Mouse (Mus musculus) bone marrow, adult 2 months (tissue): ENCODE data around the gene Ltbp4. TPM values are rescaled to one million over a fixed set of nuclear protein-coding genes. Genes with fewer than 3 reads are reported as not detected.

Source experiments
- H3K27ac ChIP-seq: fragments of 200-500 bp; 2 replicates; pipeline ENCODE4 v1.5.1; 2012; ENCODE audit warnings: low read depth, mild to moderate bottlenecking, control low read depth, inconsistent platforms, low read length; ENCODE audit not compliant: control insufficient read depth, poor library complexity, insufficient read depth
- H3K4me1 ChIP-seq: fragments of 200-500 bp; 2 replicates; pipeline ENCODE4 v1.6.1; 2011; ENCODE audit warnings: low read length; ENCODE audit not compliant: control insufficient read depth, insufficient read depth
- H3K4me3 ChIP-seq: fragments of 200-500 bp; replicated peaks from 2 replicates; pipeline ENCODE3; 2011; ENCODE audit warnings: mild to moderate bottlenecking, low read depth, low read length, control low read depth; ENCODE audit not compliant: control insufficient read depth
- CTCF ChIP-seq: fragments of 200-500 bp; IDR thresholded peaks from 2 replicates; pipeline ENCODE4 v1.5.1; 2011; ENCODE audit warnings: low read length, control low read depth; ENCODE audit not compliant: control insufficient read depth, insufficient read depth
- POLR2A ChIP-seq: fragments of 200-500 bp; IDR thresholded peaks from 2 replicates; pipeline ENCODE4 v1.6.1; 2011; ENCODE audit warnings: low read depth, mild to moderate bottlenecking, control low read depth, low read length, borderline replicate concordance; ENCODE audit not compliant: control insufficient read depth
- WGBS: fragments of 180-500 bp; shearing (Covaris S2); methylation state at CpG from one replicate; pipeline ENCODE4 v1.1.7; 2018; 5-methylcytosine and 5-hydroxymethylcytosine counted together
- polyA plus RNA-seq: library from polyadenylated mRNA; stranded (reverse); fragments of >200 nt; gene quantifications from 2 replicates; pipeline ENCODE4 v1.2.4, GENCODE M21; 2011; ENCODE audit warnings: low replicate concordance; ENCODE audit not compliant: missing spikeins, insufficient read depth, insufficient read length

Ltbp4 gene
- polyA plus RNA-seq, 1 experiment: 5.8 TPM

DNA sequence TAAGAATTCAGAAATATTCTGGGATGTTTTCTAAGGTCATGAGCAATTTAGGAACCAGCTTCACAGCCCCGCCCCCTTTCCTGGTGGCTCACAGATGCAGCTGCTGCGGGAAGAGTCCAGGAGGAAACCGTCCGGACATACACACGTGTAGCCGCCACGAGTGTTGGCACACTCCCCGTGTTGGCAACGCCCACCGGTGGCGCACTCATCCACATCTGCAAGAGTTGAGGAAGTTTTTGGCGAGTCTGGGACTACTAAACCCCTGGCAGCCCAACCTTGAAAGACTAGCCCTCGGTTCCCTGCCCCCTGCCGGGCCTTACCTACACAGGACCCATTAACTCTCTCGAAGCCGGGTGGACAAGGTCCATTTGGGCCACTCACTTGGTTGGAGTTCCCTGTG is 8.8 kb downstream of the Ltbp4 start:
- peaks cover 1% of the 10 kb centered on the region; the same call in 1 of the 2 replicates for H3K4me1 ChIP-seq
- no peak overlapping the region for H3K4me3 ChIP-seq
- no peak for TF ChIP-seq POLR2A
- TF ChIP-seq CTCF: no peak
- H3K27ac ChIP-seq: no peak overlapping the region
- 22% methylated on average over 16 of the region's 16 CpGs for WGBS

DNA sequence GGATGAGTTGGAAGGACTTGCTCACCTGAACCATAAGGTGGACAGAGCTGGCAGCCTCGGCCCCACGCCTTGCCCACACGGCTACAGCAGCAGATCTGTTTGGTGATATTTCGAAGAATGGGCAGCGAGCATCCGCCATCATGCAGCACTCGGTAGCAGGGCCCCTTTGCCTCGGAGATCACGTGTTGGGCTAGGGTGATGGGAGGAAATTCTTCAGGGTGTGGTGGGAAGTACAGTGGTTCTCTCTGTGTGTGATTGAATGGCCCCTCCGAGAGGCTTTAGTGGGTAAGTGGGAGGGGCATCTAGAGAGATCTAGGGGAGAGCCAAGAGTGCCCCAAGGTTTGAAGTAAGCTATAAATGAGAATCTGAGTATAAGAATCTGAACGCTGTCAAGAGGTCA is 9.3 kb downstream of the Ltbp4 start:
- H3K27ac ChIP-seq: no peak overlapping the region
- 71% methylated on average over 11 of the region's 11 CpGs for WGBS
- no peak overlapping the region for H3K4me3 ChIP-seq
- no peak for TF ChIP-seq CTCF
- no peak for TF ChIP-seq POLR2A
- peaks cover 1% of the 10 kb centered on the region; the same call in 1 of the 2 replicates for H3K4me1 ChIP-seq

DNA sequence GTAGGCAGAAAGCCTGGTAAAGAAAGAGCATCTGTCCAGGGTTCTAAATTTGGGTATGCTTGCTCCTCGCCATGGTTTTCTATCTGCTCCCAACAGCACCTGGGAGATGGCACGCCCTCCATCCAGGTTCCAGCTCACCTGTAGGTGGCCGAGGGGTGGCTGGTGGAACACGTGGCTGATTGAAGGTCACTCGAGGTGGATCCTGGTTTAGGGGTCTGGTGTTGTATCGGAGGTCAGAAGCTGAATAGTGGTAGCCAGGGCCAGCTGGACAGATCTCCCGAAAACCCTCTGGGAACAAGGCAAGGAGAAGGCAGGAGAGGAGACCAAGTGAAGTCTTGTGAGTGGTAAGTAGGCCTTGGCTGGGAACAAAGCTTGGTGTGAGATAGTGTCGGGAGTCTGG is 10.0 kb downstream of the Ltbp4 start:
- Histone ChIP-seq H3K27ac (no peak overlapping the region), H3K4me1 (peaks cover 1% of the 10 kb centered on the region; the same call in 1 of the 2 replicates), H3K4me3 (no peak overlapping the region)
- WGBS: 88% methylated on average over 8 of the region's 8 CpGs
- no peak for TF ChIP-seq POLR2A
- no peak for TF ChIP-seq CTCF

DNA sequence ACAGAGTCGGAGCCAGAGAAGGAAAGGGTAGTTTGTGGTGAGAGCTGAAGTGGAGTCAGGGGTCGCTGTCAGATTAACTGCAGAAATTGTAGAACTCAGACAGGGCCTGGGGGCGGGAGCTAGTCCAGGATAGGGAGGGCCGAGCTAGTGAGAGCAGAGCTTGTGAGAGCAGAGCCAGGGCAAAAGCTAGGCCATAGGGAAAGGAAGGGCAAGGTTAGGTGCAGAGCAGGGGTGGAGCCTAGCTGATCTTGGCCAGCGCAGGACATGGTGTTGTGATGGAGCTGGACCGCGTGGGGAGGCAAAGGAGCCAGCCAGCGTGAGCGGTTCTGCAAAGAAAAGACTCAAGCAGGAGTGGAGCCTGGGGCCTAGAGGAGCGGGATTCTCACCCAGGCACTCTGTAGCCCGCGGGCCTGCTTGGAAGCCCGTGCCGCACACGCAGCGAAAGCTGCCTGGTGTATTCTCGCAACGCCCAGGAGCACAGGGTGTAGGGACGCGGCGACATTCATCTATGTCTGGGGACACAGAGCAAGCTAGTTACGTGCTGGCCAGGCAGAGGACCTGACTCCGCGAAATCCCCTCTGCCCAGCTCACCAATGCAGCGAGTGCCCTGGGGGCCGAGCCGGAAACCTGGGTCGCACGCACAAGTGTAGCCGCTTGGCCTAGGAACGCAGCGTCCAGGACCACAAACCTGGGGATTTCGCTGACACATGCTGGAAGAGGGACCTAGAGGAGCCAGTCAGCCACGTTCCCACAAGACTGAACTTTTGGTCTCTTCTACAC is 11.2 kb downstream of the Ltbp4 start:
- WGBS: 58% methylated on average over 34 of the region's 34 CpGs
- no peak overlapping the region for H3K27ac ChIP-seq
- peaks cover 1% of the 10 kb centered on the region; the same call in 1 of the 2 replicates for H3K4me1 ChIP-seq
- H3K4me3 ChIP-seq: no peak overlapping the region
- TF ChIP-seq POLR2A: no peak
- TF ChIP-seq CTCF: no peak

DNA sequence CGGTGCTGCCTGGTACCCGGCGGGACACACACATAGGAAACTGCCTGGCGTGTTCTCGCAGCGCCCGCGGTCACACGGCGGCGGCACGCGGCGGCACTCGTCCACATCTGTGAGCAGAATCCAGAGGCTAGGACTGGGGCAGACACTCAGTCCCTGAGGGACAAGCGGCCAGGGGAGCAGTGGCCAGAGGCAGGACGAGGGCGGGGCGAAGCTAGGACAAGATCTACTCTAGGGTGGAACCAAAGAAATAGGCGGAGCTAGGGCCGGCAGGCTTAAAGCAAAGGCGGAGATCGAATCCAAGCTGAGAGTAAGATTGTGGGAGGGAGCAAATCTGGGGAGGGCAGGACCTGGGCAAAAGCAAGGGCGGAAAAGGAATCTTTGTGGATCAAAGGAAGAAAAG is 11.8 kb downstream of the Ltbp4 start:
- Histone ChIP-seq H3K27ac (no peak overlapping the region), H3K4me1 (peaks cover 1% of the 10 kb centered on the region; the same call in 1 of the 2 replicates), H3K4me3 (no peak overlapping the region)
- WGBS: 2% methylated on average over 24 of the region's 24 CpGs
- TF ChIP-seq CTCF (no peak), POLR2A (no peak)

DNA sequence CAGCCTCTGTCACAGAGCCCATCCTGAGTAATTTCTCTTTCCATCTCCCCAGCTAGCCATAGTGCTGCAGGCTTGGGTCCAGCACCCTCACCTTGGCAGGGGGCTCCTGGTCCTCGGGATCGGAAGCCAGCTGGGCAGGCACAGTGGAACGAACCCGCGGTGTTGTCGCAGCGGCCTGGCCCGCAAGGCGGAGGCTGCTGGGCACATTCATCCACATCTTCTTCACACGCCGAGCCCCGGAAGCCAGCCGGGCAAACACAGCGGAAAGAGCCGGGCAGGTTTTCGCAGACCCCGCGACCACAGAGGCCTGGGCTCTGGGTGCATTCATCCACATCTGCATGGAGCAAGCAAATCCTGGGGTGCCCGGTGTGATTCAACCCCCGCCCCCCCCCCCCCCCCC is 12.6 kb downstream of the Ltbp4 start:
- TF ChIP-seq CTCF (no peak), POLR2A (no peak)
- no peak overlapping the region for H3K4me3 ChIP-seq
- 61% methylated on average over 19 of the region's 20 CpGs for WGBS
- H3K4me1 ChIP-seq: no peaks in the 10 kb centered on the region; the same call in 1 of the 2 replicates
- no peak overlapping the region for H3K27ac ChIP-seq

DNA sequence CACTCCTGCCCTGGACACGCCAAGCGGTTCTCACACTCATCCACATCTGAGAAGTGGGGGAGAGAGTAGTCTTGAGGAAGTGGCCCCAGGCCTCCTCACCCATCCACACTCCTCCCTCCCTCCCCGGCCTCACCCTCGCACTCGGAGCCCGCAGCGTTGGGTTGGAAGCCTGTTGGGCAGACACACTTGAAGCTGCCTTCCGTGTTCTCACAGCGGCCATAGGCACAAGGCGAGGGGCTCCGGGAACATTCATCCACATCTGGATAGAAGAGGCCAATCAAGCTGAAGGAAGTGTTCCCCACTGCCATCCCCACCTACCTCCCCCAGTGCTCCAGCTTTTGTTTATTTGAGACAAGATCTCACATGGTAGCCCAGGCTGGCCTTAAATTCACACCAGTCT is 13.3 kb downstream of the Ltbp4 start:
- no peak overlapping the region for H3K4me3 ChIP-seq
- H3K4me1 ChIP-seq: no peaks in the 10 kb centered on the region
- H3K27ac ChIP-seq: no peak overlapping the region
- WGBS: 89% methylated on average over 11 of the region's 11 CpGs
- no peak for TF ChIP-seq CTCF
- no peak for TF ChIP-seq POLR2A

DNA sequence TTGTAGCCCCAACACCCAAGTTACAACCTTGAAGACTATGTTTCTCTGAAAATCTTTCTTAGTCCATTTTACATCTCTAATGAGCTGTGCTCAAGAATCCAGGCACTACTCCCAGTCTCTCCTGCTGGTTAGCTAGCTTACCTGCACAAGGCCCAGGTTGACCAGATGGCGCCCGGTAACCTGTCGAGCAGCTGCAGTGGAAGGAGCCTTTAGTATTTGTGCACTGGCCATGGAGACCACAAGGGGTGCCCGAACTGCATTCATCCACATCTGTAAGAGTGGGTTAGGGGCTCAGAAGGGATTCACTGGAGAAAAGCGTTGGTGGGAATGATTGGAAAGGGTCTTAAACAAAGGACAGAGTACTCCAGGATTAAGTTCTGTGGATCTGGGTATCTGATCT is 14.5 kb downstream of the Ltbp4 start:
- no peak for TF ChIP-seq POLR2A
- no peak for TF ChIP-seq CTCF
- 81% methylated on average over 5 of the region's 5 CpGs for WGBS
- Histone ChIP-seq H3K4me3 (no peak overlapping the region), H3K27ac (no peak overlapping the region), H3K4me1 (no peaks in the 10 kb centered on the region)

DNA sequence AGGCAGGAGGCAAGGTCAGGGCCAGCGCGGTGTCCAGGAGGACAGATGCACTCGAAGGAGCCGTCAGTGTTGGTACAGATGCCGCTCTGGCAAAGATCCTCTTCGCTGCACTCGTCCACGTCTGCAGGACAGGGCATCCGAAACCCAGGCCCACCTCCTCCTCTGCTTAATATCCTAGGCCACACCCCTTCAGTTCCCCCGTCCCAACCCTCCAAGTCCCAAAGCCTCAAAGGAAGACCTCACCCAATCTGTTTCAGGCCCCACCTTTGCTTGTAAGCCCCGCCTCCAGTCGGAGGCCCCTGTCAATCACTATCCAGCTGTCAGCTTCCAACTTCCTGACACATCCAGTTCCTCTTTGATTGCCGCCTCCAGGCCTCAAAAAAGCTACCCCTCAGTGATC is 15.2 kb downstream of the Ltbp4 start:
- WGBS: 46% methylated on average over 13 of the region's 13 CpGs
- TF ChIP-seq CTCF (no peak), POLR2A (no peak)
- Histone ChIP-seq H3K27ac (no peak overlapping the region), H3K4me1 (no peaks in the 10 kb centered on the region), H3K4me3 (no peak overlapping the region)
